Mouse (Mus musculus): ENCODE results near the gene Tmem131.
A peak's percentile ranks its signal among the peaks of the same experiment; 100 is the strongest.

Tmem131 gene

DNA sequence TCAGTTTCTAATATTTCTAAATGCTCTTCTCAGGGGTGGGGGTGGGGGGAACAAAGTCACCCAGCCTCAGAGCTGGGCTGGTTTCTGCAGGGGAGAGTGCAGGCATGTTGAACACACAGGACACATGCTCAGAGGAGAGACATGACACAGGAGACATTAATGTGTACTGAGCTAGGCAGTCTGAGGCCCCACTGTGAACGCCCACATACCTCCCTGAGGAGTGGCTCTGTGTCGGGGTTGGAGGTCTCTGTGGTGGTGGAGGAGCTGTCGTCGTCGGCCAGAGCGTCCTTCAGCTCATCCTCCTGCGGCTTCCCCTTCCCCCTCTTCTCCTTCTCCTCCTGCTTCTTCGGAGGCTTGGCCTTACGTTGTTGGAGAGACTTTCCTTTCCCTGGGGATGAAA lies 139.2 kb downstream of the Tmem131 start:
- no peak for ATAC-seq (ENCODE audit: insufficient number of reproducible peaks, low FRiP score, low TSS enrichment)

DNA sequence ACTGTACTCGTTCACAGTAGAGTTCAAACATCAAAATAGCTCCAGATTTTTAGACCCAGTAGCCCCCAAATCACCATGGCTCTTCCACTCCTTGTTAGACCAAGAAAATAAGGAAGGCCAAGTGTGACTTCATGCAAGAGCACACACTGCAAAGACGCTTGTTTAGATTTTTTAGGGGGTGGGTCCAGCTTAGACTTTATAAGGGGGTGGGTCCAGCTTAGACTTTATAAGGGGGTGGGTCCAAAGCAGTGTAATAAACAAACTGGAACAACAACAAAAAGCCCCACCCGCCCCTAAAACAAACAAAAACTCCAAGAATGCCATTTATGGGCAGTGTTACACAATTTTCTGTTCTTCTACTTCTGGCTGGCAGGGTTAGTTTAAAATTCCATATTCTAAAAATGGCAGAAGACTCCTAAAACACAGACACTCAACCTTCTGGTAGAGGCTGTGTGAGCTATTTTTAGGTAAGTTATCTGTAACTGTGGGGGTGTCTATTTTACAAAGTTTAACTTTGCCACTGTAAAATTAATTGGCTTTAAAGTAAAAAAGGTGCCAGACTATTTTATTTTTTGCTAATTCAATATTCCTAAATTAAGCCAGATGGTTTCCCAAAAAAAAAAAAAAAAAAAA lies 143.0 kb downstream of the Tmem131 start:
- ATAC-seq (ENCODE audit: insufficient number of reproducible peaks, low FRiP score, low TSS enrichment): no peak

DNA sequence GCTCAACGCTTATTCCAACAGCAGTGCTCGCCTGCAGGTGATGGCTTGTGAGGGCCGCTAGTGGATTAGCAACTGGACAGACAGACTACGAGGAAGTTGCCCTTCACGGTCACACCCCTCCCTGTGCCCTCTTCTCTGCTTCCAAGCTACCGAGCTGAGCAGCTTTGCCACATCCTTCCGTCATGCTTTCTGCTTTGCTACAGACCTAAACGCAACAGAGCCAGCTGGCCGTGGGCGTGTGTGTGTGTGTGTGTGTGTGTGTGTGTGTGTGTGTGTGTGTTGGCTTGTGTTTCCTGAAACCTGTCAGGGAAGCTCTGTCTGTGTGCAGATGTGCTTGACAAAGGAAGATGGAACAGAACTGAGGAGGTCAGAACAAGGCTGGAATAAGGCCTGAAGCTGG lies 146.0 kb downstream of the Tmem131 start:
- no peak for ATAC-seq (ENCODE audit: insufficient number of reproducible peaks, low FRiP score, low TSS enrichment)

DNA sequence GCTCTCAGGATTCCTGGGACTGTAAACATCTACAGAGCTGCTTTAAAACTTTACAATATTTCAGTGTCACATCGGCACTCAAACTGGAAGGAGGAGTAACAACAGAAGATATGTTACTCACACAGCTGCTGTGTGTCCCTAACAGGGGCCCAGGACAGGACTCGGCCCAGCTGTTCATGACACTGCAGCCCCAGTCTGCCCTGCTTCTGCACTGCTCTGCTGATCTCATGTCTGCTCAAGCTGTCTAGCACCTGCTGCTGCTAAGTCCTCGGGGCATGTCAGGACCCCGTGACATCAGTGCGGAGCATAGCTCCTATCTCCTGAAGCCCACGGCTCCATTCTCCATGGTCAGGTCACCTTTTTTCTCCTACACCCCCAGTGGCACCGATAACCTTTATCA lies 146.8 kb downstream of the Tmem131 start:
- no peak for ATAC-seq (ENCODE audit: insufficient number of reproducible peaks, low FRiP score, low TSS enrichment)

DNA sequence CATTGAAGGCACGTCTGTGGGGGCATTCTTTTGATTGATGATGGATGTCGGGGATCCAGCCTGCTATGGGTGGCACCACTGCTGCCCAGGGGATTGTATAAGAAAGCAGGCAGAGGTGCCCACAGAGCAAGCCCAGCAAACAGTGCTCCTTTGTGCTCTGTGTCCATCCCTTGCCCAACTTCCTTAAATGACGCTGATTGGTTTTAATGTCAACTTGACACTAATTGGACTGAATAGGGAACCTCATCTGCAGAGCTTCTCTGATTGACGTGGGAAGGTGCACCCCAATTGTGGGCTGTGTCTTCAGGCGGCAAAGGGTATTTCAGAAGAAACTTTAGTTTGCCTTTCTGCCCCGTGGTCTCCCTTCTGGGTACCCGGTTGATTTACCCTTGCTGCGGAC lies 154.1 kb downstream of the Tmem131 start:
- no peak for ATAC-seq (ENCODE audit: insufficient number of reproducible peaks, low FRiP score, low TSS enrichment)

DNA sequence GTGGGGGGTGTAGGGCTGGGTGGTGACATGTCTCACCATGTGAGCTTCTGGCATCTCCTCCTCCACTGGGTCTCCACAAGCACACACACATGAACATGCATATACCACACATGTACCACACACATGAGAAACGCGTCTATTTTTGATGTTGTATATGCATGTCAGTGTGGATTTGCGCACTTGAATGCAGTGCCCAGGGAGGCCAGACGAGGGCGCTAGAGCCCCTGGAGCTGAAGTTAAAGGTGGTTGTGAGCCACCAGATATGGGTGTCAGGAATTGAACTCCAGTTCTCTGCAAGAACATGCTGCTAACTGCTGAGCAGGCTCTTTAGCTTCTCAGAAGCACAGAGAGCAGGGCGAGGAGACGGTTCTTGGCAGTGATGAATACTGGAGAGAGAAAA lies 157.1 kb downstream of the Tmem131 start:
- ATAC-seq (ENCODE audit: insufficient number of reproducible peaks, low FRiP score, low TSS enrichment): no peak

DNA sequence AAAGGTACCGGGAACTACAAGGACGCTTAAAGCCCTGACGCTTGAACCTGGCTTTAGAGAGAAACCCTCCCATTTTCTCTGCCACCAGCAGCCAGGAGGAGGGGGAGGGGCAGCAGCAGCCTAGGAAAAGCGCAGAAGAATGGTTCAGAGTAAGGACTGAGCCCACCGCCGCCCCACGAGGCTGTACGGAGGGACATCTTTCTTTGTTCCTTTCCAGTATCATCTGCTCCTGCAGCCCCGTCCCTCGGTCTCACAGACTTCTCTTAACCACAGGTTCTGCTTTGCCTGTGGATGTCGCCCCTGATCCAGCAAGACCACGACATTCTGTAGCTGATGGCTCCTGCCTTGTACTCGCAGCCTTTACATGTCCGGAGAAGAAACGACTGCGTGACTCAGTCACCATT lies 158.2 kb downstream of the Tmem131 start:
- ATAC-seq (ENCODE audit: insufficient number of reproducible peaks, low FRiP score, low TSS enrichment): 0 out of 2 replicates have a peak, but pooled peaks have one; percentile 43

DNA sequence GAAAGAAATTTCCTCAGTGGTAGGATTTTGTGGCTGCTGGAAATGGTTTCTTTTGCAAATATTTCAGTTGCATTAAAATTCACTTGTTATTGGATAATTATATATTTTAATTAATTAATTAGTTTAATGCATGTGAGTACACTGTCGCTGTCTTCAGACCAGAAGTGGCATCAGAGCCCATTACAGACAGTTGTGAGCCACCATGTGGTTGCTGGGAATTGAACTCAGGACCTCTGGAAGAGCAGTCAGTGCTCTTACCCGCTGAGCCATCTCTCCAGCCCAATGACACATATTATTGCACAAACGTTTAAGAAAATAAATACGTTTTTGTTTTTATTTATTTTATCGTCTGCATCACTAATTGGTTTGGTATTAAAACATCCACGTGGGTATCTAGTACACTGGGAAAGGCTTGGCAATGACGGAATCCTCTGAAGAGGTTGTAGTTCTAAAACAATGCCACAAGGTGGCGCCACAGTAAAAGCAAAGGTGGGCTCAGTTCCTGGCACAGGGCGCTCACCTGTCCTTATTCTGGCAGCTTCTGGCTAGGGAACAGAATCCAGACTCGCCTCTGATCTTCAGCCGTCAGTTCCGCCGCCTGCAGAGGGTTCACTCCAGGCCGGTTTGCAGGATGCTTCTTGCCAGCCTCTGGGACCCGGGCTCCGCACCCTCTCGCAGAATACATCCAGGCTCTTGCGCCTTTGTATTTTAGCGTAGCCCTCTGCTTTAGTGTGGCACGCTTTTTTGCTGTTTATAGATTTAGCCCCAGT lies 158.9 kb downstream of the Tmem131 start:
- peak; percentile 84 for ATAC-seq (ENCODE audit: insufficient number of reproducible peaks, low FRiP score, low TSS enrichment)

DNA sequence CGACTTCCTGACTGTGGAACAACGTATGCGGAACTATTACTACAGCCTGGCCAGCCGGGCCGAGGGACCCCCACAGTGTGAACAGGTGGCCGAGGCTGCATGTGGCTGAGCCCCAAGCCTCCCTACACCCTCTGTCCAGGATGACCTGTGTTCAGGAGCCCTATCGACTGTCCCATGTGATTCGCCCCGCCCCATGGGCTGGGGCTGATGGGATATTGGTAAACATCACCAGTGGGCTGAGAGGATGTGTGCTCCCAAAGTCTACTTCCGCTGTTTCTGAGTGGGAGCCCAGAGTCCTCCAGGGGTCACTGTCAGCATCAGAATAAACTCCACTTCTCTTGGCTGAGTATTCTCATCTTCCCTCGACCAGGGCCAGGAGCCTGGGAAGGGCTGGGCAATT lies 161.0 kb downstream of the Tmem131 start:
- ATAC-seq (ENCODE audit: insufficient number of reproducible peaks, low FRiP score, low TSS enrichment): no peak

DNA sequence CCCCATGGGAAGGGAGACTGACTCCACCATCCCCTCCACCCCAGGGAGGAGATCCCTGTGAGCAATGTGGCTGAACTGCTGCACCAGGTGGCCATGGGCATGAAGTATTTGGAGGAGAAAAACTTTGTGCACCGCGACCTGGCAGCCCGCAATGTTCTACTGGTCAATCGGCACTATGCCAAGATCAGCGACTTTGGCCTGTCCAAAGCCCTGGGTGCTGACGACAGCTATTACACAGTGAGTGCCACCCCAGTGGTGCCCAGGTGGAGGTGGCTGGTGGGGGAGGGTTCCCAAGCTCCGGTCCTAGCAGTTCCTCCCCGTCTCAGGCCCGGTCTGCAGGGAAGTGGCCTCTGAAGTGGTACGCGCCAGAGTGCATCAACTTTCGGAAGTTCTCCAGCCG lies 162.7 kb downstream of the Tmem131 start:
- ATAC-seq (ENCODE audit: insufficient number of reproducible peaks, low FRiP score, low TSS enrichment): no peak

DNA sequence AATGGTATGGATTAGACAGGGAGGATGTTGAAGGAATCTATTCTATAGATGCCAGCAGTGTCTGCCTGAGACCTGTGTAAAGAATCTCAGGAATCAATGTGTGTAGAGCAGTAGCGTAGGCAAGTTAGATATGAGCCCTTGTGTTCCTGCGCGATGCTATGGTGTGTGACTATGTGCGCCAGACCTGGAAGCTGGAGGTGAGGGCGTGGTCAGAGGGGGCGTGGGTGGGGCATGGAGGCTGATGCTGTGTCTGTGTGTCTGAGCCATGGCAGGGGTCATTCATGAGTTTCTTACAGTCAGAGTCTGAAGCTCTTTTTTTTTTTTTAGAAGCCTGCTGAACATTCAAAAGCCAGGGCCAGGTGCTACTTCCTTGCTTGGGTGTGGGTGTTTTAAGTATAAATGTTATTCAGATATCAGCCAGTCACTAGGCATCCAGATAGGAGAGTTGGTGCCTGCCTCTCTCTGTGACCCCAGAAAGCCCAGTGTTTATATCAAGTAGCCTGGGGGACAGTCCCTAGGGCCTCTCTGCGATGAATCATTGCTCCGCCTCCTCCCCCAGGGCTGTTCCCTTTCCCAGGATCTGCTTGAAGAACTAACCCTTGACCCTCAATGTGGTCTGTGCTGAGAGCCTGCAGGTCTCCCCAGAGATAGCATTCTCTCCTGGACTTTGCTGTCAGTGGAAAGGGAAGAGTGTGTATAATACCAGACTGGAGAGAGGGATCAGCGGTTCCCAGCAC lies 171.1 kb downstream of the Tmem131 start:
- ATAC-seq (ENCODE audit: insufficient number of reproducible peaks, low FRiP score, low TSS enrichment): no peak

DNA sequence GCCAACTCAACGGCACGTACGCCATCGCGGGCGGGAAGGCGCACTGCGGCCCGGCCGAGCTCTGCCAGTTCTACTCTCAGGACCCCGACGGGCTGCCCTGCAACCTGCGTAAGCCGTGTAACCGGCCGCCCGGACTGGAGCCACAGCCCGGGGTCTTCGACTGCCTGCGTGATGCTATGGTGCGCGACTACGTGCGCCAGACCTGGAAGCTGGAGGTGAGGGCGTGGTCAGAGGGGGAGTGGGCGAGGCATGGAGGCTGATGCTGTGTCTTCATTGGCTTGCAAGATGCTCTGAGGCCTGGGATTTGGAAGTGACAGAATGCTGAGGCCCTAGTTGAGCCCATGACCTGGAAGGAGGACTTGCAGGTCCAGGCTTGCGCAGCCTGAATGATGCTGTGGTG lies 172.5 kb downstream of the Tmem131 start:
- ATAC-seq (ENCODE audit: insufficient number of reproducible peaks, low FRiP score, low TSS enrichment): no peak

DNA sequence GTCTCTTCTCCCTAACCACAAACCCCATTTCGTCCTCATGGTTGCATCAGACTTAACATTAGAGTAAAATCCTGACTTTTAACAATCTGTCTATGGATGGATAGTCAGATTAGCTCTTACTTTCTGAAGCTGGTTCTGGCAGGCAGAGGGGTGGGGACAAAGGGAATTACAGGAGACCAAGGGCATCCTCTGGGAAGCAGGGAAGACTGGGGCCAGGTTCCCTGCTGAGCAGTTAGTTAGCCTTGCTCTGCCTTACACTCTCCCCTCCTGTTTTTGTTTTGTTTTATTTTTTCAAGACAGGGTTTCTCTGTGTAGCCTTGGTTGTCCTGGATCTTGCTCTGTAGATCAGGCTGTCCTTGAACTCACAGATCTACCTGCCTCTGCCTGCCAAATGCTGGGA lies 173.5 kb downstream of the Tmem131 start:
- no peak for ATAC-seq (ENCODE audit: insufficient number of reproducible peaks, low FRiP score, low TSS enrichment)

DNA sequence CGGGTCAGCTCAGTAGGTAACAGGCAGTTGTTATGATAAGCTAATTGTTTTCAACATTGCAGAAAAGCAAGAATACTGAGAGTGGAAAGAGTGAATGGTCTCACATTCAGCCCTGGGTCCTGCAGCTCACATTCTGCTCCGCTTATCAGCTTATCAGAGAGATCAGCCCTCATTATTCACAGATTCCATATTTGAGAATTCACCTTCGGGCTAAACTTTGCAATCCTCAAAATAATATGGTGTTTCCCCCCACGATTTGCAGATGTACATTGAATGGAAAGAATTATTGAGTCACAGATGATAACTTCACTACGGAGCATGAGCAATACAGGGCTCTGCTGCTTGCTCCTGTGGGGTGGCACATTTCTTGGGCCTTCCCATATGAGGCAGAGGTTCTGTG lies 174.7 kb downstream of the Tmem131 start:
- no peak for ATAC-seq (ENCODE audit: insufficient number of reproducible peaks, low FRiP score, low TSS enrichment)

DNA sequence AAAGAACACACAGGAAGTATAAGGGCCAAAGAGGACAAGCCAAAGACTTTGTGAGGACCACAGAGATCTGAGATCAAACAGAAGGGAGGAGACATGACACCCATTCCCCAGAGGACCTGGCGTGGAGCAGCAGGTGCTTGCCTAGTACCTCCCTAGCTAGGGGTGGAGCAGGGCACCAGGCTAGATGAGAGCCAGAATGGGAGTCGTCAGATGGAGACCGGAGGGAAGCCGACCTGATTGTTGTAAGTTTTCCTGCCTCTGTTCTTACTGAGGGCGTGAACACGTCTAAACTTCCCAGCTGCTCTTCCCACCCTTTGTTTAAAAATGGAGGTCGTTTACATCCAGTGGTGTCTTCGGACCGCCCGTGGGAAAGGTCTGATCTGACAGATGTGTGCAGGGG lies 176.1 kb downstream of the Tmem131 start:
- no peak for ATAC-seq (ENCODE audit: insufficient number of reproducible peaks, low FRiP score, low TSS enrichment)

DNA sequence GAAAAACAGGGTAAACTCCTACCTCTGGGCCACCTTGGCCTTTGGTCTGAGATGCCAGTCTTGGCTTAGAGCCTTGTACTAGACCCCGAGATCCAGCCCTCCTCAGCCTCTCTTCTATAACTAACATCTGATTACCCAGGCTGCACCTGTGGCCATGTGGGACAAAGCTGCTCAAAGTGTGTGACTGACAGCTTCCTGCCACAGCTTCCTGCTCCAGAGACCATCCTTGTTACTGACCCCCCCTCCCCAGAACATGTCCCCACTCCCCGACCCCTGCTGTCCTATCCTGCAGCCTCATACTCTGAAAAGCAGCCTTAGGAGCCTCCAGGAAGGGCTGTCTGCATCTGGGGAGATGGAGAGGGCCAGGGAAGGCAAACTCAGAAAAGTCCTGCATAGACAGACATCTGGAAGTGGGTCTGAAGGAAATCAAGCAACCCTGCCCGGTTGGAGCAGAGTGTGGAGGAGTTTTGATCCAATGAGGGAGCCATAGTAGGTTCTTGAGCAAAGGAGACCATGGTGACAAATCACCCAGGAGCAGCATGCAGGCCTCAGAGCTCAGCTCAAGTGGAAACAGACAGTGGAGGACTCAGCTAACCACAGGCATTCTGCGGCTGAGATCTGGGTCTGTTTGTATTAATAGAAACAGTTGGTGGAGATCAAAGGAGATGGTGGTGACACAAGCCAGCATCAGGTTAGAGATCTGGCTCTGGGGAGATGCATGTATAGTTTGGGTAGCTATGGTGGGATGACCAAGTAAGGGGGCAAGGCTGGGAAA lies 176.8 kb downstream of the Tmem131 start:
- ATAC-seq (ENCODE audit: insufficient number of reproducible peaks, low FRiP score, low TSS enrichment): no peak

DNA sequence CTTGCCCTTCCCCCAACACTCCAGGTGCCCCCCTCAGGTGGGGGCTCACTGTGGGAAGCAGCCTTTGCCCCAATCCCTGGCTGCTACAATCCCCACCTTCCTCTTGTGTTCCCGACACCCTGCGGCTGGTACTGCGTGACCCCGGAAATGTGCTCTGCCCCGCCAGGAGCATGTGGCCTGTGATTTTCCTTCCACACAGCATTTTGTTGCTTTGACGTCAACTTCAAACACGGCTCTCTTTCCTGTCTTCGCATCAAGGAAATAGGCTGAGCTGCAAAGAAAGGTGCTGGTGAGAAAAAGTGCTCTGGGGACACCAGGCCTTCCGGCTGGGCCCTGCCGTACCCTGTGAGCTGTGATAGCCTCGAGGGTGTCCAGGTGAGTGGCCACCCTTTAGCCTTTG lies 181.9 kb downstream of the Tmem131 start, which contains the start of gene Zap70:
Gene Zap70 (plus strand): TSS at position 231 of the 400 bp plus-strand sequence.
- no peak for ATAC-seq (ENCODE audit: insufficient number of reproducible peaks, low FRiP score, low TSS enrichment)

DNA sequence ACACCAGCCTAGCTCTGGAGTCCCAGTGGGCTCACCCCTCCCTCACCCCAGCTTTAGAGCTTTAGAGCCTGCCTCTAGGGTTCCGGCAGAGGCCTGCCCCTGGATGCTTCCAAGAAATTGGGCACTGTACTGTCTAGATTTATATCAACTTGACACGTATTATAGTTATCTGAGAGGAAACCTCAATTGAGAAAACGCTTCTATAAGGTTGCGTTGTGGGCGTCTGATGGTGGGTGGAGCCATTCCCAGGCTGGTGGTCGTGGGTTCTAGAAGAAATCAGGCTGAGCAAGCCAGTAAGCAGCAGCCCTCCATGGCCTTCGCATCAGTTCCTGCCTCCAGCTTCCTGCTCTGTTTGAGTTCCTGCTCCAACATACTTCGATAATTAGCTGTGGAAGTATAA lies 182.4 kb downstream of the Tmem131 start:
- ATAC-seq (ENCODE audit: insufficient number of reproducible peaks, low FRiP score, low TSS enrichment): no peak

DNA sequence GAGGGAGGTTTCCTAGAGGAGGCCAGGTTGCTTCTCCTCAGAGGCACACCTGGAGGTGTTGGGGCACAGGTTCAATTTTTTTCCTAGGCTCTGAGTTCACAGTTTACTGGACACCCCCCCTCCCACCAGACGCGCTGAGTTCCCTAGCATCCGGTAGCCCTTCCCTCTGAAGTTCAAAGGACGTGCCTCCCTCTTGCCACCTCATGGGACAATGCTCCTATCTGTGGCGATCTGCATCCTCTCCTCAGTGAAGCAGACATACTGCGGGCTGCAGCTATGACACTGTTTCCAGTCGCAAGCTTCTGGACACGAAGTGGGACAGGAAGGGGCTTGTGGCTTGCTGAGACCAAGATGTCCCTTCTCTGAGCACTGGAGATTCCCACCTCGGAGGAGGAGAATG lies 183.1 kb downstream of the Tmem131 start:
- ATAC-seq (ENCODE audit: insufficient number of reproducible peaks, low FRiP score, low TSS enrichment): no peak

DNA sequence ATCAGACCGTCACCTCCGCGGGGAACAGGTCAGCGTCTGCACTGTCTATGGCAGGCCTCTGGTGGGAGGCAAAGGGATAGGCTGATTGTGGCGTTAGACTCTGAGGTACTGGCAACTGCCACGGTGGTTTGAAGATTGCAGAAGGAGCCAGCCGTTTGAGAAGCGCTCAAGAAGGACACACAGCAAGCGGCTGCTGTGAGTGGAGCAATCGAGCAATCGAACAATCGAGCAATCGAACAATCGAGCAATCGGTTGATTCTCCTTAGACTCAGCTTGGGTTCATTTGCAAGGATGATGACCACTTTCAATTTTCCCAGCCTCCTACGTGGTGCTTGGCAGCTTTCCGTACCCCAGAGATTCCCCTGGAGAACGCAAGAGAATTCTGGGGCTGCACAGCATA lies 184.4 kb downstream of the Tmem131 start:
- ATAC-seq (ENCODE audit: insufficient number of reproducible peaks, low FRiP score, low TSS enrichment): no peak

DNA sequence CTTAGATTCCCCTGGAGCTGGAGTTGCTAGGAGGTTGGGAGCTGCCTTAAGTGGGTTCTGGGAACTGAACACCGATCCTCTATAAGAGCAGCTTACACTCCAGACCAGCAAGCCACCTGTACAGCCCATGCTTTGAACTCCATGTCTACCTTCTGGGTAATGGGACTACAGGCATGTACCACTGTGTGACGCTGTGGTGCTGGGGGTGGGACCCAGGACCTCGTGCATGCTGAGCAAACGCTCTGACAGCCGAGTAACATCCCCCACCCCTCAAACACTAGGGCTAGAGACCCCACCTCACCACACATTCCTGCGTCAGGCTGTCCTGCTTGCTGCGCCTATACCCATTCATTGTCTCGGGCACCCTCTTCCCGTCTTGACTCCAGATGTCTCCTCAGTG lies 184.9 kb downstream of the Tmem131 start:
- no peak for ATAC-seq (ENCODE audit: insufficient number of reproducible peaks, low FRiP score, low TSS enrichment)

Measured in cerebellum, adult (tissue).